Comparison of ENCODE assay signal across 22 mouse cellular contexts in the genomic region with DNA sequence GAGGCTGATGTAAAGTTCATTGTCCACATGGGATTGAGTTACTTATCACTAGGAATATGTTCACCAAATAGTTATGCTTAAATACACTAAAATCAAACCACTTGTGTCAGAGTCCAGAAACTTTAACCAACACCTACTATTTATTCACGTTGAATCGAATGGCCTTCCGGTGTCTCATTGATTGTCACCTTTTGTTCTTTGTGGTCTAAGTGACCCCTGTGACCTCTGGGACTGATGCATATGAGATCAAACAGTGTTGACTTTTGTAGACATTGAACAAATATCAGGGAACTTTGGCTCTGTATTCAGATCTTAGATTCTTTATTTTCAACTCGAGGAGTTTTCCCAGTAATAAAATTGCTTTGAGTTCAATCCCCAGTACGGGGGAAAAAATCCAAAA. TPM values are rescaled to one million over a fixed set of nuclear protein-coding genes. Genes with fewer than 3 reads are reported as not detected.
"Had no signal": no experiment of that assay in that cellular context is flagged by ENCODE, and none has a peak within 500 bp of the region (broad histone marks: within the 10 kb centered on the region; RNA-seq: fewer than 3 reads in every experiment).

No protein-coding gene starts in this region.

RNA-seq across cellular contexts. Expression of a gene that starts 3.1 kb away (rescaled TPM):
- polyA plus RNA-seq: heart, adult 2 months; heart, embryonic 11.5 days; heart, embryonic 12.5 days; heart, embryonic 13.5 days; heart, embryonic 14.5 days; heart, embryonic 15.5 days; heart, embryonic 16.5 days; heart, postnatal 0 days; hindbrain, embryonic 10.5 days; hindbrain, embryonic 11.5 days; hindbrain, embryonic 12.5 days; hindbrain, embryonic 15.5 days; hindbrain, postnatal 0 days; inflammation-experienced regulatory T-cells, adult 6 months; intestine, embryonic 14.5 days; intestine, embryonic 15.5 days; intestine, embryonic 16.5 days; intestine, postnatal 0 days; large intestine, adult 2 months had no signal

RNA-seq across cellular contexts. Expression of a gene that starts 56.5 kb away (rescaled TPM):
- polyA plus RNA-seq: heart, adult 2 months; heart, embryonic 11.5 days; heart, embryonic 12.5 days; heart, embryonic 13.5 days; heart, embryonic 14.5 days; heart, embryonic 15.5 days; heart, embryonic 16.5 days; heart, postnatal 0 days; hindbrain, embryonic 10.5 days; hindbrain, embryonic 11.5 days; hindbrain, embryonic 12.5 days; hindbrain, embryonic 13.5 days; hindbrain, embryonic 14.5 days; hindbrain, embryonic 15.5 days; hindbrain, embryonic 16.5 days; hindbrain, postnatal 0 days; inflammation-experienced regulatory T-cells, adult 6 months; intestine, embryonic 14.5 days; intestine, embryonic 15.5 days; intestine, embryonic 16.5 days; intestine, postnatal 0 days; large intestine, adult 2 months had no signal
